ENCODE assay signal across 29 mouse cellular contexts in genomic region chr19:43646852-43647251, GRCm38 (mm10). TPM values are rescaled to one million over a fixed set of nuclear protein-coding genes. Genes with fewer than 3 reads are reported as not detected.
"Had no signal": no experiment of that assay in that cellular context is flagged by ENCODE, and none has a peak within 500 bp of the region (broad histone marks: within the 10 kb centered on the region; RNA-seq: fewer than 3 reads in every experiment).

No protein-coding gene starts in this region.

- DNase-seq: kidney, adult 2 months; kidney, postnatal 25 days; layer of hippocampus, adult 9-11 months; layer of hippocampus, postnatal 36 days; left cerebral cortex, postnatal 4 days; liver, postnatal 0 days; lung, embryonic 14.5 days; right cerebral cortex, adult 18-20 months; right cerebral cortex, postnatal 14 days; right cerebral cortex, postnatal 4 days; spleen, adult 18-20 months; thymus, adult 2 months; thymus, postnatal 14 days; thymus, postnatal 4 days had no signal

- H3K4me1 ChIP-seq: limb, embryonic 12.5 days; limb, embryonic 15.5 days; midbrain, embryonic 13.5 days; neural tube, embryonic 13.5 days had no signal

- ATAC-seq: liver, postnatal 0 days; lung, postnatal 0 days; midbrain, embryonic 13.5 days had no signal

- H3K27me3 ChIP-seq: neural tube, embryonic 13.5 days had no signal

- H3K9me3 ChIP-seq: limb, embryonic 12.5 days; limb, embryonic 15.5 days; midbrain, embryonic 13.5 days; neural tube, embryonic 13.5 days had no signal

- H3K9ac ChIP-seq: limb, embryonic 12.5 days; limb, embryonic 15.5 days; liver, embryonic 14.5 days; liver, postnatal 0 days; lung, embryonic 14.5 days; midbrain, embryonic 13.5 days; neural tube, embryonic 13.5 days had no signal

- H3K36me3 ChIP-seq: limb, embryonic 12.5 days; limb, embryonic 15.5 days; midbrain, embryonic 13.5 days; neural tube, embryonic 13.5 days had no signal

- H3K27ac ChIP-seq: kidney, postnatal 0 days; layer of hippocampus, adult 2 months; left cerebral cortex, adult 2 months; limb, embryonic 12.5 days; limb, embryonic 15.5 days; liver, embryonic 14.5 days; macrophage; midbrain, embryonic 13.5 days; neural tube, embryonic 13.5 days had no signal

- H3K4me2 ChIP-seq: limb, embryonic 12.5 days; limb, embryonic 15.5 days; liver, embryonic 11.5 days; lung, embryonic 14.5 days; midbrain, embryonic 13.5 days; neural tube, embryonic 13.5 days had no signal

- H3K4me3 ChIP-seq: layer of hippocampus, adult 2 months; left cerebral cortex, adult 2 months; limb, embryonic 12.5 days; limb, embryonic 15.5 days; midbrain, embryonic 13.5 days; neural tube, embryonic 13.5 days had no signal

RNA-seq across cellular contexts. Expression of gene Nkx2-3, which starts 34.7 kb away (rescaled TPM):
- total RNA-seq: layer of hippocampus, adult 2 months; layer of hippocampus, postnatal 36 days; left cerebral cortex, adult 2 months; left cerebral cortex, postnatal 14 days; left cerebral cortex, postnatal 4 days; megakaryocyte, adult 5-6 weeks; neutrophil, adult 5-6 weeks had no signal
- polyA plus RNA-seq: kidney, adult 2 months; kidney, postnatal 0 days; limb, embryonic 12.5 days; limb, embryonic 15.5 days; lung, embryonic 14.5 days; lung, postnatal 0 days; macrophage; midbrain, postnatal 0 days; neural tube, embryonic 13.5 days; thymus, adult 2 months had no signal
